Mouse (Mus musculus): ENCODE measurements around the gene Adprhl2. TPM values are rescaled to one million over a fixed set of nuclear protein-coding genes. Genes with fewer than 3 reads are reported as not detected.
A peak's percentile ranks its signal among the peaks of the same experiment; 100 is the strongest.

Gene Adprhl2
- polyA plus RNA-seq (2015; fragmentation: Nextera tagmentation; extraction: Ambion mirVana): 78.9 and 81.8 TPM in 2 replicates

- Histone ChIP-seq H3K4me2 (replicated peaks) (peak within 1 kb of the TSS; percentile 69), H3K9me3 (no peaks in the 10 kb centered on the region), H3K27me3 (peaks cover 20% of the 10 kb centered on the region), H3K4me1 (replicated peaks) (peaks cover 19% of the 10 kb centered on the region), H3K9ac (replicated peaks) (peak within 1 kb of the TSS; percentile 87), H3K36me3 (peaks cover 25% of the 10 kb centered on the region), H3K27ac (peak within 1 kb of the TSS; percentile 89), H3K4me3 (replicated peaks) (peak within 1 kb of the TSS; percentile 81)
- under 1% methylated on average over 77 of the region's 80 CpGs for WGBS
- ATAC-seq: peak; percentile 86
Observed at GRCm38 (mm10) chr4:126321111-126321853, at the start of gene Adprhl2. TSS of gene Adprhl2 (minus strand) at chr4:126321703.

GRCm38 (mm10) chr4:126360069-126360468 lies 38.6 kb upstream of the Adprhl2 start:
- Histone ChIP-seq H3K9me3 (no peaks in the 10 kb centered on the region), H3K4me2 (replicated peaks) (no peak overlapping the region), H3K27me3 (no peaks in the 10 kb centered on the region), H3K36me3 (peaks cover 56% of the 10 kb centered on the region), H3K9ac (replicated peaks) (no peak overlapping the region), H3K27ac (no peak overlapping the region), H3K4me1 (replicated peaks) (no peaks in the 10 kb centered on the region), H3K4me3 (replicated peaks) (no peak overlapping the region)
- ATAC-seq: no peak
- 98% methylated on average over 1 of the region's 1 CpGs for WGBS

DNA sequence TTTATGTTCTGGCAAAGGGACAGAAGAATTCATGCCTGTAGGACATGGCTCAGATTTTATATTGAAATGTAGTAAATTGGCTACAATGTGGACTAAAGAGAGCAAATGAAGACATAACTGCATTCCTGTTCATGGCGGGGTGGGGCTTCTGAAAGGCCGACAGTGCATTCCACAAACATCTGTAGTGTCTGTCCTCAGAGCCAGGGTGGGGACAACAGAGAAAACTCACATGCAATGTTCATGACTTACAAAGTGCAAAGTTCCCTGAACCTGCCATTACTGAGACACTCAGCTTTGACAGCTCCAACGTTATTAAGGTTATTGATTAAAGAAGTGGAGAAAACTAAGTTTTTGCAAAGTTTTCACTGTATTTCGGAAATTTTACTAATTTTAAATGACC lies 21.9 kb upstream of the Adprhl2 start:
- H3K9ac ChIP-seq (replicated peaks): no peak overlapping the region
- no peak overlapping the region for H3K4me2 ChIP-seq (replicated peaks)
- H3K4me3 ChIP-seq (replicated peaks): no peak overlapping the region
- no peaks in the 10 kb centered on the region for H3K9me3 ChIP-seq
- WGBS: 81% methylated on average over 4 of the region's 4 CpGs
- no peak overlapping the region for H3K27ac ChIP-seq
- H3K27me3 ChIP-seq: no peaks in the 10 kb centered on the region
- H3K4me1 ChIP-seq (replicated peaks): no peaks in the 10 kb centered on the region
- no peak for ATAC-seq
- H3K36me3 ChIP-seq: peaks cover 29% of the 10 kb centered on the region

GRCm38 (mm10) chr4:126339461-126339860 lies 18.0 kb upstream of the Adprhl2 start:
- Histone ChIP-seq H3K27ac (no peak overlapping the region), H3K4me3 (replicated peaks) (no peak overlapping the region), H3K36me3 (peaks cover 5% of the 10 kb centered on the region; the same call in 1 of the 2 replicates), H3K4me1 (replicated peaks) (no peaks in the 10 kb centered on the region), H3K4me2 (replicated peaks) (no peak overlapping the region), H3K9ac (replicated peaks) (no peak overlapping the region), H3K9me3 (no peaks in the 10 kb centered on the region), H3K27me3 (no peaks in the 10 kb centered on the region)
- no peak for ATAC-seq
- 50% methylated on average over 4 of the region's 4 CpGs for WGBS

GRCm38 (mm10) chr4:126332358-126332757 lies 10.9 kb upstream of the Adprhl2 start:
- H3K4me3 ChIP-seq (replicated peaks): no peak overlapping the region
- ATAC-seq: no peak
- H3K4me1 ChIP-seq (replicated peaks): no peaks in the 10 kb centered on the region
- no peak overlapping the region for H3K9ac ChIP-seq (replicated peaks)
- H3K27me3 ChIP-seq: no peaks in the 10 kb centered on the region
- 55% methylated on average over 3 of the region's 3 CpGs for WGBS
- no peaks in the 10 kb centered on the region for H3K9me3 ChIP-seq
- no peak overlapping the region for H3K27ac ChIP-seq
- H3K4me2 ChIP-seq (replicated peaks): no peak overlapping the region
- no peaks in the 10 kb centered on the region for H3K36me3 ChIP-seq

DNA sequence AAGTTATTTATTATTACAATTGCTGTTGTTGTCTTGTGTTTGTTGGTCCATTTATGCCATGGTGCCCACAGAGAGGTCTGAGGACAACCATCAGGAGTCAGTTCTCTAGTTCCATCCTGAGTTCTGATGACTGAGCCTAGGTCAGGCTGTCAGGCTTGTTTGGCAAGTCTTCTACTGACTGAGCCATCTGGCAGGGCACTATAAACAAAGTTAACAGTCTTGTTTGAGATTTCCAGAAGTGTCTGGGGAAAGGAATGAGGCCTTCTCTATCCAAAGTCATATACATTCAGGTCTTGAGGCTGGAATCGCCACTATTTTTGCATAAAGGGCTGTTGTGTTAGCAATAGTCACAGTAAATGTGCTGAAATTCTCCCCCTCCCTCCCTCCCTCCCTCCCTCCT lies 10.2 kb upstream of the Adprhl2 start:
- Histone ChIP-seq H3K4me2 (replicated peaks) (no peak overlapping the region), H3K27ac (no peak overlapping the region), H3K36me3 (no peaks in the 10 kb centered on the region), H3K4me3 (replicated peaks) (no peak overlapping the region), H3K9ac (replicated peaks) (no peak overlapping the region), H3K4me1 (replicated peaks) (no peaks in the 10 kb centered on the region), H3K9me3 (no peaks in the 10 kb centered on the region), H3K27me3 (no peaks in the 10 kb centered on the region)
- no peak for ATAC-seq
- WGBS: 88% methylated on average over 1 of the region's 1 CpGs

GRCm38 (mm10) chr4:126330295-126330694 lies 8.8 kb upstream of the Adprhl2 start:
- no peaks in the 10 kb centered on the region for H3K9me3 ChIP-seq
- peaks cover 3% of the 10 kb centered on the region; the same call in 1 of the 2 replicates for H3K4me1 ChIP-seq (replicated peaks)
- 88% methylated on average over 4 of the region's 4 CpGs for WGBS
- H3K4me3 ChIP-seq (replicated peaks): no peak overlapping the region
- no peak overlapping the region for H3K27ac ChIP-seq
- no peak overlapping the region for H3K9ac ChIP-seq (replicated peaks)
- peaks cover 4% of the 10 kb centered on the region for H3K27me3 ChIP-seq
- no peak overlapping the region for H3K4me2 ChIP-seq (replicated peaks)
- no peaks in the 10 kb centered on the region for H3K36me3 ChIP-seq
- no peak for ATAC-seq

DNA sequence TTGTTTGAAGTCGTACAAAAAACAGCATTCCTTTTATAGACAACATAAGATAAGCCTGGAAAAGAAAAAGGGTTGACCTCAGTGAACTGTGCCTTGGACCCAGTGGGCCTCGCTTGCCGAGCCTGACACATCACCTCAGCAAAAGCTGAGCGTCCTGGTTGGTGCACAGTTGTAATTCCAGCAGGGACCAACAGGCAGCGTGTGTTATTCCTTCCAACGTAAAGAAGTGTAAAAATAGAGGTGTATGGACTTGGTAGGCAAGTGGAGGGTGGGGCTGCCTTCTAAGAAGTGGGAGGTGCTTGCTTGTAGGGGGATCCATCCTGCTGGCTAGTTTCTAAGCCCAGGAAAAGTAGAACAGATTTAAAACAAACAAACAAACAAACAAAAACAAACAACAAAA lies 4.5 kb upstream of the Adprhl2 start:
- Histone ChIP-seq H3K27ac (no peak overlapping the region), H3K4me1 (replicated peaks) (peaks cover 5% of the 10 kb centered on the region; the same call in 1 of the 2 replicates), H3K27me3 (peaks cover 20% of the 10 kb centered on the region), H3K36me3 (no peaks in the 10 kb centered on the region), H3K9ac (replicated peaks) (no peak overlapping the region), H3K4me2 (replicated peaks) (no peak overlapping the region), H3K4me3 (replicated peaks) (no peak overlapping the region), H3K9me3 (no peaks in the 10 kb centered on the region)
- WGBS: 21% methylated on average over 6 of the region's 6 CpGs
- ATAC-seq: no peak

DNA sequence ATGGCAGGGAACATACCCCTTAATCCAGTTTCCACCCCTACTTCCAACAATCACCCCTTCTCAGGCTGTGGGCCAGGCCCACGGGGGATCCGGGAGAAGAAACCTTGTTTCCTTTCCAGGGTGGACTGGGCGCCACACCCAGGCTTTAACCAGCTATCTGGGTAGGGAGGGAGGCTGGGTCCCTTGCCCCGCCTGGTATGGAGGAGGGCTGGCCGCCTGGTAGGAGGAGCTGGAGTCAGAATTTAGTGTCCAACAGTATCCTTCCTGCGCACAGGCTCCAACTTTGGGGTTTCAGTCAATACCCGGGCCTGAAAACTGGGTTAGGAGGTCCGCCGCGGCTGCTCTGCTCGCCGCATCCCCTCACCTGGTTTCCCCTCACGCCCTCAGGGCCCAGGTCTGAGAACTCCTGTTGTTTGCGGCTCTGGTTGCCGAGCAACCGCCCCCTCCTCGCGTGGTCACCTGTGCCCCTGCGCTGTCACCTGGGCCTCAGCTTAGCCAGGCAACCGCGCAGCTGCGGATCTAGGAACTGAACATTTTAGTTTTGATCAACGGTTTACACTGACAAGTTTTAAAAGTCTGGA lies 3.9 kb upstream of the Adprhl2 start, which contains the start of gene Tekt2:
Gene Tekt2 (minus strand): TSS at position 408 of the 581 bp plus-strand sequence.
- H3K4me3 ChIP-seq (replicated peaks): no peak within 1 kb of the TSS
- H3K36me3 ChIP-seq: no peaks in the 10 kb centered on the region
- H3K4me1 ChIP-seq (replicated peaks): peaks cover 11% of the 10 kb centered on the region
- no peak for ATAC-seq
- no peak within 1 kb of the TSS for H3K27ac ChIP-seq
- H3K9me3 ChIP-seq: no peaks in the 10 kb centered on the region
- 13% methylated on average over 23 of the region's 23 CpGs for WGBS
- H3K4me2 ChIP-seq (replicated peaks): peak within 1 kb of the TSS; percentile 5
- H3K27me3 ChIP-seq: peaks cover 20% of the 10 kb centered on the region
- H3K9ac ChIP-seq (replicated peaks): 0 out of 2 replicates have a peak within 1 kb of the TSS, but pooled peaks have one; percentile 1

- H3K4me1 ChIP-seq (replicated peaks): peaks cover 16% of the 10 kb centered on the region
- H3K27ac ChIP-seq: no peak overlapping the region
- H3K9me3 ChIP-seq: no peaks in the 10 kb centered on the region
- 19% methylated on average over 13 of the region's 13 CpGs for WGBS
- H3K27me3 ChIP-seq: peaks cover 20% of the 10 kb centered on the region
- no peaks in the 10 kb centered on the region for H3K36me3 ChIP-seq
- no peak for ATAC-seq
- H3K9ac ChIP-seq (replicated peaks): no peak overlapping the region
- no peak overlapping the region for H3K4me3 ChIP-seq (replicated peaks)
- peak overlapping the region; percentile 5; the same call in 1 of the 2 replicates for H3K4me2 ChIP-seq (replicated peaks)
Observed at GRCm38 (mm10) chr4:126324861-126325260, 3.4 kb upstream of the Adprhl2 start.

DNA sequence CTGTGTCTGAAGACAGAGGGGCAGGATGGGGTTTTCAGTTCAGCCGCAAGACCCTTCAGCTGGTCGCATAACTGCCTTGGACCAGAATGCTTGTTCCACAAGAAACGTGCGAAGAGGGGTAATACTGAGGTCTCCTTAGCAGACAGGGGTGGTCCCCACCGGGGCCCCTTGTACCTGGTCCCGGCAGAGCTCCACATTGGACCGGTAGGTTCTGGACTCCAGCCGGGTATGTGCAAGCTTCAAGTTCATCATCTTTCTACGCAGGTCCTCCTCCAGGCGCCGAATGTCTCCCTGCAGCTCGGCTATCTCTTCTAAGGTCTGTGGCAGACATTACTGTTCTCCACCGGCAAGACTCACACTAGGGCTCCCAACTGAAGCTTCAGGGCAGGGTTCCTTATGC lies 1.1 kb upstream of the Adprhl2 start:
- peaks cover 20% of the 10 kb centered on the region for H3K27me3 ChIP-seq
- H3K36me3 ChIP-seq: peaks cover 12% of the 10 kb centered on the region
- no peak overlapping the region for H3K9ac ChIP-seq (replicated peaks)
- H3K9me3 ChIP-seq: no peaks in the 10 kb centered on the region
- no peak overlapping the region for H3K4me3 ChIP-seq (replicated peaks)
- H3K4me2 ChIP-seq (replicated peaks): no peak overlapping the region
- no peak for ATAC-seq
- 96% methylated on average over 13 of the region's 13 CpGs for WGBS
- H3K27ac ChIP-seq: no peak overlapping the region
- H3K4me1 ChIP-seq (replicated peaks): peaks cover 19% of the 10 kb centered on the region

- 54% methylated on average over 28 of the region's 28 CpGs for WGBS
- peak overlapping the region; percentile 69 for H3K4me2 ChIP-seq (replicated peaks)
- peak overlapping the region; percentile 81 for H3K4me3 ChIP-seq (replicated peaks)
- peaks cover 18% of the 10 kb centered on the region for H3K36me3 ChIP-seq
- H3K4me1 ChIP-seq (replicated peaks): peaks cover 19% of the 10 kb centered on the region
- H3K9me3 ChIP-seq: no peaks in the 10 kb centered on the region
- peak; percentile 68 for ATAC-seq
- no peak overlapping the region for H3K27ac ChIP-seq
- H3K9ac ChIP-seq (replicated peaks): peak overlapping the region; percentile 41; the same call in 1 of the 2 replicates
- H3K27me3 ChIP-seq: peaks cover 20% of the 10 kb centered on the region
Observed at GRCm38 (mm10) chr4:126321854-126322511, 480 bp upstream of the Adprhl2 start.
